ENCODE assay signal across 15 mouse cellular contexts in the genomic region with DNA sequence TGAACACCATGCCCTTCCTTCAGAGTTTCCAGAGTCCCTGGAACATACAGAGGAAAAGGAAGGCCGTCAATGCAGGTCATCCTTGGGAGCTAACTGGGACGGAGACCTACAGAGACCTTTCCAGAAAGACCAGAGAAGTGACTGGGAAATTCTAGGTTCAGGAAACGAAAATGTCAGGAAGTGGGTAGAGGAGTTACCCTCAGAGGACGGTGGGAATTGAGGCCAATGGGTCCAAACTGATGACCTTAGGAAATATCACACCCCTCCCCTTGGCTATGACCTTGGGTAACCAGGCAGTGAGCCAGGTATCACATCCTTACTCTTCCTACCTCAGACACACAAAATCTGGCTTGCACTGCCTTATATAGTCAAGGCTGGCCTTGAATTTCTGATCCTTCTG. TPM values are rescaled to one million over a fixed set of nuclear protein-coding genes. Genes with fewer than 3 reads are reported as not detected.
"Had no signal": no experiment of that assay in that cellular context is flagged by ENCODE, and none has a peak within 500 bp of the region (broad histone marks: within the 10 kb centered on the region; RNA-seq: fewer than 3 reads in every experiment).

No protein-coding gene starts in this region.

- H3K4me2 ChIP-seq: limb, embryonic 13.5 days; liver, embryonic 13.5 days; midbrain, embryonic 13.5 days; stomach, embryonic 15.5 days had no signal

- H3K9ac ChIP-seq: limb, embryonic 13.5 days; liver, embryonic 13.5 days; midbrain, embryonic 13.5 days; stomach, embryonic 15.5 days had no signal

- H3K4me1 ChIP-seq: limb, embryonic 13.5 days; liver, embryonic 13.5 days; midbrain, embryonic 13.5 days; stomach, embryonic 15.5 days had no signal

- H3K27me3 ChIP-seq: limb, embryonic 13.5 days; liver, embryonic 13.5 days; midbrain, embryonic 13.5 days; stomach, embryonic 15.5 days had no signal

- H3K27ac ChIP-seq: kidney, postnatal 0 days; layer of hippocampus, adult 2 months; limb, embryonic 13.5 days; liver, embryonic 13.5 days; midbrain, embryonic 13.5 days; stomach, embryonic 15.5 days had no signal

- DNase-seq: kidney, adult 9 months; kidney, postnatal 4 days; liver, embryonic 13.5 days; lung, adult 18-20 months; lung, postnatal 36 days; right cerebral cortex, postnatal 14 days had no signal

- H3K36me3 ChIP-seq: limb, embryonic 13.5 days; liver, embryonic 13.5 days; midbrain, embryonic 13.5 days; stomach, embryonic 15.5 days had no signal

- H3K4me3 ChIP-seq: layer of hippocampus, adult 2 months; limb, embryonic 13.5 days; liver, embryonic 13.5 days; midbrain, embryonic 13.5 days; stomach, embryonic 15.5 days had no signal

- H3K9me3 ChIP-seq: liver, embryonic 13.5 days; stomach, embryonic 15.5 days had no signal

- ATAC-seq: intestine, postnatal 0 days; midbrain, embryonic 13.5 days had no signal

RNA-seq across cellular contexts. Expression of gene A430078G23Rik, which starts 41.7 kb away (rescaled TPM):
- total RNA-seq: layer of hippocampus, adult 2 months; left cerebral cortex, postnatal 36 days; midbrain, postnatal 0 days had no signal
- polyA plus RNA-seq: midbrain, embryonic 13.5 days; midbrain, postnatal 0 days; neural tube, embryonic 14.5 days had no signal
